Mouse (Mus musculus) ES-E14 (cell line): ENCODE data around the gene Gpr84.

ENCODE experiments used
- HCFC1 ChIP-seq: IDR thresholded peaks from 2 replicates; pipeline ENCODE4 v1.6.1; 2012; ENCODE audit warnings: low read length, inconsistent platforms, borderline replicate concordance; ENCODE audit not compliant: insufficient read depth
- MAFK ChIP-seq: IDR thresholded peaks from 2 replicates; pipeline ENCODE4 v1.6.1; 2014; ENCODE audit warnings: mild to moderate bottlenecking, low read depth, low read length, inconsistent platforms; ENCODE audit not compliant: insufficient read depth
- ZC3H11A ChIP-seq: IDR thresholded peaks from 2 replicates; pipeline ENCODE4 v1.6.1; 2012; ENCODE audit warnings: low read depth, mild to moderate bottlenecking, inconsistent platforms, low read length, borderline replicate concordance
- ZNF384 ChIP-seq: IDR thresholded peaks from 2 replicates; pipeline ENCODE4 v1.6.1; 2012; ENCODE audit warnings: low read depth, low read length, inconsistent platforms

GRCm38 (mm10) chr15:103338829-103339165 is 28.4 kb upstream of the Gpr84 start:
- no peak for TF ChIP-seq HCFC1
- no peak for TF ChIP-seq MAFK
- TF ChIP-seq ZC3H11A: no peak
- TF ChIP-seq ZNF384: no peak
